Mouse (Mus musculus) adrenal gland (tissue): ENCODE results near the gene Rad51d.

Experiments
- intact Hi-C: fragments of 180-260 bp; cut with DNase I; formaldehyde crosslinking; loops from one replicate; pipeline ENCODE4 v1.15.1; 2025

The Rad51d gene

DNA sequence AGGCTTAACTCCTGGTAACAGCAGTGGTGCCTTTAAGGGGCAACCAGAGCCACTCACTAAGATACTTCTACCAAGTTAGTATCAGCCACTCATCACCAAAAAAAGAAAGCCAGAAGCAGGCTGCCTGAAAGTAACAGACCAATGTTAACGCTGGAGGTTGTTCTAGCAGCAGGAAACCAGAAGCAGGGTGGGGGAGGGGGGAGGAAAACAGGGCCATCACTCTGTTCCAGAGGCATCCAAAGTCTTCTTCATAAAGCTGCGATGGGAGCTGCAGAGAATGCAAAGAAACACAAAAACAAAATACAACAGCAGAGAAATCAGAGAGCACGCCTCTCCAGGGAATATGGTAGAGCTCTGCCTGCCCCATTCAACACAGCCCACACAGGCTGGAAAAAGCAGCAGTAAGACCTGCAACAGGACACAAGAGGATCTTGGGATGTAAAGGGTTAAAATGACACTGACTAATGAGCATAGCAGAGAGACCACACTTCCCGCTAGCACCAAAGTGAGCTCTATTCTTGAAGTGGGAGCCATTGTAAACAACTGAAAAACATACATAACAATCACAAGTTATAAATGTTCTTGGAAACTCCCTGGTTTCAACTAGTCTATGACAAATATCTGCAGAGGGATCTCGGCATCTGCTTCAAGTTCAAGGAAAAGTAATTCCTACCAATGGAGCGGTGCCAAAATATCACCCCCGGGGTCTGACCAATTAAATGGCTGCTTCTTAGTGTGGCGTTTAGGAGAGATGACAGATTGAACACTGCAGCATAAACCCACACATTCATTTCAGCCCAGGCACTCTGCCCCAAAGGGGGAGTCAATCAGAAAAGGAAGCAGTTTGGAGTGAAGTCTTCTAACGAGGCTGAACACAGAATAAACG is 59.2 kb downstream of the Rad51d start:
- intact Hi-C loops, result no loop called here

DNA sequence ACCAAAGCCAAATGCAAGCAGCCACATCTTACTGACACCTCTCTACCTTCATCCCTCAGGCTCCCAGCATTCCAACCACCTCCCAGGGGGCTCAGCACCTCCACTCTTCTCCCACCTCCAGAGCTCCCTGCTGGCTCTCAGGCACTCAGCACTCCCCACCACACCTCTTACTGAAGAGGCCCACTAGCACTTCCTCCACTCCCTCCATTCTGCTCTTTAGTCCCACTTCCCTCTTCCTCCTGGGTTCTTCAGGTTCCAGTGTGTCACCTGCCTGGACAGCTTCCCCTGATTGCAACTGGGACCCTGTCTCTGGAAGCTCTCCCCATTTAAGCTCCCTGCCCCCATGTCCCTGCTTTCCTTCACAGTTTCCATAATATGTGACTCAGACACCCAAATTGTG is 63.6 kb downstream of the Rad51d start:
- intact Hi-C loops, result no loop called here
